Mouse (Mus musculus) stomach, postnatal 0 days (tissue): Measurements from ENCODE around the gene Mgrn1.

ENCODE experiments used
- CTCF ChIP-seq: IDR thresholded peaks from 2 replicates; pipeline ENCODE4 v1.5.1; 2016; ENCODE audit warnings: antibody characterized with exemption, low read depth, mild to moderate bottlenecking, moderate library complexity
- EP300 ChIP-seq: optimal IDR thresholded peaks from 2 replicates; pipeline ENCODE3; 2016; ENCODE audit warnings: antibody characterized with exemption

DNA sequence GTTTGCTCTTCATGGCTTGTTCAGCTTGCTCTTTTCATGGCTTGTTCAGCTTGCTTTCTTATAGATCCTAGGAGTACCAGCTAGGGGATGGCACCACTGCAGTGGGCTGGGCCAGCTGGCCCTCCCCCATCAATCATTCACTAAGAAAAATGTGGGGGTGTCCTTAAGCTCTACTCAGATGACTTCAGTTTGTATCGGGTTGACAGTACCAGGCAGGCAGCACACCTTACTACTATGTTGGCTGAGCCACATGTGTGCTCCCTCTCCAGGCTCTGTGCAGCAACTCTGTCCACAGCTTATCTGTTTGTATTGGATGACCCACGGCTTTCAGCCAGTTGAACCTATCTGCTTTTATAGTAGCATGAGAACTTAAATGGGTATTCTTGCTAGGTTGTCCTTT, 42.4 kb downstream of the Mgrn1 start:
- no peak for TF ChIP-seq CTCF
- TF ChIP-seq EP300: no peak
